Mouse (Mus musculus) ovary, postnatal 10 days (tissue): ENCODE measurements around the gene Gm1979.
"Not testable (repeated sequence)": the region's sequence is repeated elsewhere in the genome, so short reads cannot be mapped to it uniquely, and the experiment has no call there.

Experiments
- DNase-seq: peaks from one replicate; pipeline ENCODE4 v3.0.0; 2022; ENCODE audit warnings: low spot score

The Gm1979 gene

GRCm38 (mm10) chr5:26004698-26005097, at the start of gene Gm1979:
TSS of gene Gm1979 (minus strand) at chr5:26004798.
- DNase-seq = not testable (repeated sequence)

- not testable (repeated sequence) for DNase-seq
Observed at GRCm38 (mm10) chr5:26039458-26039857, 34.9 kb upstream of the Gm1979 start, which contains the start of gene Speer4a. TSS of gene Speer4a (minus strand) at chr5:26039558.

- not testable (repeated sequence) for DNase-seq
Observed at GRCm38 (mm10) chr5:26022816-26023215, 18.2 kb upstream of the Gm1979 start, which contains the start of gene Gm5862. TSS of gene Gm5862 (minus strand) at chr5:26022916.

GRCm38 (mm10) chr5:26007697-26008096, 3.1 kb upstream of the Gm1979 start:
- DNase-seq = not testable (repeated sequence)

- DNase-seq = not testable (repeated sequence)
Observed at GRCm38 (mm10) chr5:26006937-26007695, 2.5 kb upstream of the Gm1979 start.

GRCm38 (mm10) chr5:25988550-25988949, 16.0 kb downstream of the Gm1979 start, which contains the start of gene Gm21698:
TSS of gene Gm21698 (minus strand) at chr5:25988650.
- not testable (repeated sequence) for DNase-seq

GRCm38 (mm10) chr5:25972563-25972962, 32.0 kb downstream of the Gm1979 start, which contains the start of gene Gm21680:
TSS of gene Gm21680 (minus strand) at chr5:25972663.
- not testable (repeated sequence) for DNase-seq

GRCm38 (mm10) chr5:25957050-25957449, 47.5 kb downstream of the Gm1979 start:
- not testable (repeated sequence) for DNase-seq

GRCm38 (mm10) chr5:25956611-25957010, 48.0 kb downstream of the Gm1979 start:
- DNase-seq = not testable (repeated sequence)

- DNase-seq = not testable (repeated sequence)
Observed at GRCm38 (mm10) chr5:25954317-25954716, 50.3 kb downstream of the Gm1979 start, which contains the start of gene Gm21671. TSS of gene Gm21671 (minus strand) at chr5:25954417.
